Mouse (Mus musculus): ENCODE measurements around the gene Arl16.
"Not testable (repeated sequence)": the region's sequence is repeated elsewhere in the genome, so short reads cannot be mapped to it uniquely, and the experiment has no call there.

The Arl16 gene

DNA sequence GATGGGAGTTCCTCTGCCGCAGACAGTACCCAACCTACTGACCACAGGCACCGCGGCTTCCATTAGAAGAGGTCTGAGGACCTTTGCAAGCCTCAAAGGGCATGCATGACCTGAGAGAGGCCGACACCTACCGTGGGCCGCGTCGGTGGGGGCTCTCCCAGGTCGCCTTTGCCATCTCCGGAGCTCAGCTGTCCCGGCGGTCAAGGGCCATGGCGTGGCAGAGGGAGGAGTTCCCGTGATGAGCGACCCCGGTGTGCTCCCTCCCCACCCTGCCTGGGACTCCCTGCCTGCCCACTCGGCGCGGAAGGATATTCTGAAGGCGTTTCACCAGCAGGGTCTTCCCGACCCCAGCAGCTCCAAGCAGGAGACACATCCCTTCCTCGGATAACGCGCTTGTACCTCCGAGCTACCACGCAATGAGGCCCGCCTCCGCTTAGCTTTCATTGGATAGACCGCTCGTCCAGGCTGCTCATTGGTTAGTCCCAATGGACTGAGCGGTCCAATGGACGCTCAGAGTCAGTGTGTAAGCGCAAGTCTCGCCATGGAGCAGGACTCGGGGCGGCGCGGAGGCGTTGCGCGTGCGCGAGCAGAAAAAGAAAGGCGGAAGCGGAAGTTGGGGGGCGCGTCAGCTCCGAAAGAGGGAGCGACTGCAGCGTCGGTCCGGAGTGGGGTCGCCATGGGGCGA is at the start of gene Arl16:
Arl16 (minus strand) TSS at position 557 of the 685 bp plus-strand sequence.
- peak; percentile 96 for DNase-seq

DNA sequence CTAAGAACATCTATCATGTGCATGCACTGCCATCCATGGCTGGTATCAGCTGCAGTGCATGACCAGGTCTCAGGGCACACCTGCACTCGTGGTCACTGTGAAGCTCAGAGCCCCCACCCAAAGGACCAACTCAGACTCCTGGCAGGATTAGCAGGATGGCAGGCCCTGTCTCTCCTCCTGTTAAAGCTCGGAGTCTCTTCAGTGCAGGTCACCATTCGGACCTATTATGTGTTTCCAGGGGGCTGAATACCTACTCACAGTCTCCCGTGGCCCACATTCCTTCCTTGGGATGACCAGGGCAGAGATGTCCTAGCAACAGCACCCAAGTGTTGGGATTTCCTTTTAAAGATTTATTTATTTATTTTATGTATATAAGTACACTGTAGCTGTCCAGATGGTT is 49.7 kb upstream of the Arl16 start:
- no peak for DNase-seq

- peak; percentile 90 for DNase-seq
Observed at GRCm38 (mm10) chr11:120515611-120516010, 48.2 kb upstream of the Arl16 start.

DNA sequence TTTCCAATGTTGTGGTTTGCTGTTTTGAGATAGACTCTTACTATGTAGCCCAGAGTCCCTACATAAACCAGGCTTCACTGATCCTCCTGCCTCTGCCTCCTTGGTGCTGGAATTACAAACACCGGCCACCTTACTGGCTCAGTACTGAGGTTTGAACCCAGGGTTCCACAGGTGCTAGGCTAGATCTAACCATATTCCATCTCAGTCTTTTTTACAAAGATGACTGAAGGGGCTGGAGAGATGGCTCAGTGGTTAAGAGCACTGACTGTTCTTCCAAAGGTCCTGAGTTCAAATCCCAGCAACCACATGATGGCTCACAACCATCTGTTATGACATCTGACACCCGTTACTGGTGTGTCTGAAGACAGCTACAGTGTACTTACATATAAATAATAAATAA is 46.9 kb upstream of the Arl16 start:
- DNase-seq = not testable (repeated sequence)

GRCm38 (mm10) chr11:120512790-120513453 is 45.5 kb upstream of the Arl16 start:
- DNase-seq = no peak

DNA sequence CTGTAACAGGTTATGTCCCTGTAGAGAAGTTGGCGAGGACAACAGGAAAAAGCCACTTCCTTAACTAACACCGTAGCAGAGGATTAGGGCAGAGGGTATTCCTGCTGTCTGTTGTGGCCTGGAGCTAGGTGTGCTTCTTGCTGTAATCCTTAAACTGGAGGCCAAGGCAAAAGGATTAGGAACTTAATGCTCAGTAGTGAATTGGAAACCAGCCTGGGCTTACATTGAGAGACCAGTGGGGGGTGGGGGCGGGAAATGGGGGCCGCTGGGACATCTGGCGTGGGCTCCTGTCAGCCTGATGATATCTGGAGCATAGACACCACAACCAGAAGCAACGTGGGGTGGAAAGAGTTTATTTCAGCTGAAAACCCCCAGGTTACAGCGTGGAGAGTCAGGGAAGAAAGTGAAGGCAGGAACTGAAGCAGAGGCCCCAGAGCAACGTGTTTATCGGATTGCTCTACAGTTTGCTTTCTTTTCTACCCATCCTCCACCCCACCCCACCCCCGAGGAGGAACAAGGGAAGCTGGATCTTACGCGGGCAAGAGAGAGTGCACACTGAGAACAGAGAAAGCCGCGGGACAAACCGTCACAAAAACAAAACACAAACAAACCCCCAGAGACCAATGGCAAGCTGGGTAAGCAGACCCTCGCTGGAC is 43.1 kb upstream of the Arl16 start:
- peak; percentile 56 for DNase-seq

GRCm38 (mm10) chr11:120509940-120510339 is 42.5 kb upstream of the Arl16 start:
- DNase-seq = peak; percentile 38

DNA sequence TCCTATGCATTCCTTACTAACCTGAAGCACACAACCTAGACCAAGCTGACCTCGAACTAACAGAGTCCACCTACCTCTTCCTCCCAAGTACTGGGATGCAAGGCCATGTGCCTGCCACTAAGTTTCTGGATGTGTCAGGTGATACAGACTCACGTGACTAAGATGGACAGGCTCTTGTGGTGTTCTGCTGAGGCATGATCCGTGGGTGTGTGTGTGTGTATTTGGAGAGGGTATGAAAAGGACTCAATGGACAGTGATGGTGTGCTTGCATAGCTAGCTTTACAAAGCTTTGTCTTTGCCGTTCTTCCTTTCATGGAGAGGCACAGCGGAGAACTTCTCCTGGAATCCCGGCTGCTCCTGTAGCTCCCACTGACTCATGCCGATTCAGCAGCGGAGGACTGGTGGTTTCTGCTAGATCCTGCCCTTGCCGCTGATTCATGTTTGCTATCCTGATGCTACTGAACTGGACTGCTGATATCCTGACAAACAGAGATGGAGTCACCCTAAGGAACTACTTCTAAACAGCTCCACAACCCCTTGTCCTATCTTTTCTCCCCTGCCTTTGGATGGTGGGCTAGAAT is 41.0 kb upstream of the Arl16 start:
- DNase-seq = no peak

- no peak for DNase-seq
Observed at GRCm38 (mm10) chr11:120507611-120508289, 40.3 kb upstream of the Arl16 start.

- DNase-seq = no peak
Observed at GRCm38 (mm10) chr11:120506899-120507298, 39.5 kb upstream of the Arl16 start.

DNA sequence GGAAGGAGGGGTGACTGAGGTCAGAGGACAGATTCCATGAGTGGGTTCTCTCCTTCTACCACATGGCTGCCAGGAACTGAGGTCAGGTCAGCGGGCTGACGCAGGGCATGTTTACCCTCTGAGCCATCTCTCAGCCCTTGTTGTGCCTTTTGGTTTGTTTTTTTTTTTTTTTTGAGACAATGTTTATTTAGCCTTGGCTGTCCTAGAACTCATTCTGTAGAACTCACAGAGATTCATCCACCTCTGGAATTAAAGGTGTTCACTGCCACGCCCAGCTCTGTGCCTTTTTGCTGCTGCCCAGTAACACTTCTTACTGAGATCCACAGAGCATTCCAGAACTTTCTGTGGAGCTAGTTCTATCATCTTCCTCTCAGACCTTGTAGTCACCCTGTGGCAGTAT is 38.3 kb upstream of the Arl16 start:
- no peak for DNase-seq

GRCm38 (mm10) chr11:120501701-120502100 is 34.3 kb upstream of the Arl16 start:
- DNase-seq = no peak

DNA sequence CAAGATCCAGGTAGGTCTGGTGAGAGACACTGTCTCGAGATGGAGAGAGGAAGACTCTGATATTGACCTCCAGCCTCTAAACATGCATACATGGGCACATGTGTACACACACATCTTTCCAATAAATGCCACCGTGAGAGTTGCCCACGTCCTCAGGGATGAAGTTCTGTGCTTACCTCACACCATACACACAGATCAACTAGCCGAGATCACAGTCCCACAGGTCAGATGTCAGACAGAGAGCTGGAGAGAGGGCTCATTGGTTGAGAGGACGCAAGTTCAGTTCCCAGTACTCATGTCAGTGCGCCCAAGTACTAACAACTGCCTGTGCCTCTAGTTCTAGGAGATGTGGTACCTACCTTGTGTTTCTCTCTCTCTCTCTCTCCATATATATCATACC is 33.6 kb upstream of the Arl16 start:
- no peak for DNase-seq

DNA sequence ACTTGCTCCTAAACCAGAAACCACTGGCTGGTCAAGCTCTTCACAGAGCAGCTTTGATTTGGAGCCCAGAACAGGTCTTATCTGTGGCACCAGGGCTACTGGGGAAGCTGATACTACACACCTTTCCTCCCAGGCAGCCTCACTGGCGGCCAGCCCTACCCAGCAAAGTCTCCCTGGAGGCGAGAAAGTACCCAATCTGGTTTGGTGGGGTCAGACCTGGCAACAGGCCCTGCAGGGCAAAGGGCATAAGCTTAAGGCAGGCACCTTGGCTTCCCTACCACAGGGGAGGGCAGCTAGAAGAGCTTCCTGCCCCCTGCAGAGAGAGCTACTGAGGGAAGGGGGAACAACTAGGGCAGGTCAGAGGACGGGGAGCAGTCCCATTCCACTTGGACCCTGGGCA is 33.0 kb upstream of the Arl16 start:
- DNase-seq = no peak

DNA sequence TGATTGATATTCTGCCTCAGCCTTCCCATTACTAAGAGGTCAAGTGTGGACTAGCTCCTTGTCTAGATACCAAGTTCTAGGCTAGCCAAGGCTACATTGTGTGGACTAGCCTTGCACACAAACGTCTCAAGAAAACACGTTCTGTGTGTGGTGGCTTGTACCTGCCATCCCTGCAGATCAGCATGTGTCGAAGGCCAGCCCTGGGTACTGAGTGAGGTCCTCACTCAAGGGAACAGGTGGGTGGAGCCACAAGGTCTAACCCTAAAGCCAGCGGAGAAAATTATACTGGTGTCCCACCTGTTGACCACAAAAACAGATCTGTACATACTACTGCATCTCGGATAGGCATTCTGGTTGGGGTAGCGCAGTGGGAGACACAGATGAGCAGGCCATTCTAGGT is 32.5 kb upstream of the Arl16 start:
- DNase-seq = no peak

GRCm38 (mm10) chr11:120498891-120499290 is 31.5 kb upstream of the Arl16 start:
- no peak for DNase-seq

DNA sequence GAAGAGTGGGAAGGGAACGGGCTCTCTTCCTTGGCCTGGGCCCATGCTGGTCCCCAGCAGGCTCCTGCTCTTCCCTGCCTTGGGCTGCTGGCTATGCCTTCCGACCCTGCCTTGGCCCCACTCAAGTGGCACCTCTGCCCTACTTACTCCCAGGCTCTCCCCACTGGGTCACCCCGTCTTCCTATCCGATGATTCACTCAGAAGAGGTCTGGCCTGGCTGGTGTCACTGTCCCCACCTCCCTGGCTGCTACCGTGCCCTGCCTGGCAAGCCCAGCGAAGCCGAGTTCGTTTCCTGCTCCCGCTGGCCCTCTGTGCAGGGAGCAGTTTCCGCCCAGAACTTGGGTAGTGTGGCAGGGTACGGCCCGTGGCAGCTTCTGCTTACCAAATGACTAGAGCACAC is 30.8 kb upstream of the Arl16 start:
- DNase-seq = no peak

DNA sequence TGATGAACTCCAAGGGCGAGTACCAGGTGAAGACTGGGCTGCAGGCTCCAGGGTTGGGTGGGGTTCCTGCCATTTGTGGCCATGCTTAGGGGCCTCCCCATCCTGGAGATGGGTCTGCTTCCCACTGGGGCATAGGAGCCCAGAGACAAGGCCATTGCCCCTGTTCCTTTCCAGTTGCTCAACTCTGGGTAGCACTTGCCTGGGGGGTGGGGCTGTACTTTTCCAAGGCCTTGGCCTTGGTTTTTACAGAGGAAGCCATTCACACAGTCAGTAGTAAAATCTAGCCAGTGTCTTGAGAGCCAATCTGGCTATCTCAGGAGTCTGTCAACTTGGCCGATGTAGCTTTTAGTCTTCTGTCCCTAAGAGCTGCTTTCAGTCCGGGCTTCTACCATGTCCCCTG is 30.0 kb upstream of the Arl16 start:
- no peak for DNase-seq

GRCm38 (mm10) chr11:120493911-120494310 is 26.5 kb upstream of the Arl16 start:
- DNase-seq = no peak

DNA sequence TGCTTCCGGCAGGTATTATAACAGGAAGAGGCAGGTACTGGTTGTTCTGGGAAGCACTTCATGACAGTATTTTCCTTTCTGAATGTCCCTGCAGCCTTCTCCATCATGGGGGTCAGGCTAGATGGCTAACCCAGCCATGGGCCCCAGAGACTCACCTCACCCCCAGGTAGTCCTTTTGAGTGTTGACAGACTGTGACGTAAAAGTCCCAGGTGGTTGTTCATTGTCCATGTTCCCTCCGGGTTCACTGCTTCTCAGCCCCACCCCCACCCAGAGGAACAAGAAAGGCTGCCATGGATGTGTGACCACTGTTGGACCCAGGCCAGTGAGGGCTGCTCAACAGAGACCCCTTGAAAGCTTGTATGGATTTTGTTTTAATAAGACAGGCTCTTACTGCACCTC is 25.9 kb upstream of the Arl16 start:
- no peak for DNase-seq

DNA sequence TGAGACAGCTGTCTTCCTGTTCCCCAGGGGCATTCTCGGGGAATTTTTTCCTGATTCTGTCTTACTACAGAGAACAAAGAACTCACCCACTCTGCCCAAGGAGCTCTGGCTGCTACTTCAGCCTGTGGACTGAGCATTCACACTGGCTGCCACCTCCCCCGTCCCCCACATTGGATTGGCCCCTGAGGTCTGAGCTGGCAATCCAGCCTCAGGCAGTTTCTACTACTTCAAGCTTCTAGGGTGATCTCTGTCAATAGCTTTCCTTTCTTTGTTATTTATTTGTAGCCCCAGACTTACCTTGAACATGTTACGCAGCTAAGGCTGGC is 25.4 kb upstream of the Arl16 start:
- DNase-seq = no peak

DNA sequence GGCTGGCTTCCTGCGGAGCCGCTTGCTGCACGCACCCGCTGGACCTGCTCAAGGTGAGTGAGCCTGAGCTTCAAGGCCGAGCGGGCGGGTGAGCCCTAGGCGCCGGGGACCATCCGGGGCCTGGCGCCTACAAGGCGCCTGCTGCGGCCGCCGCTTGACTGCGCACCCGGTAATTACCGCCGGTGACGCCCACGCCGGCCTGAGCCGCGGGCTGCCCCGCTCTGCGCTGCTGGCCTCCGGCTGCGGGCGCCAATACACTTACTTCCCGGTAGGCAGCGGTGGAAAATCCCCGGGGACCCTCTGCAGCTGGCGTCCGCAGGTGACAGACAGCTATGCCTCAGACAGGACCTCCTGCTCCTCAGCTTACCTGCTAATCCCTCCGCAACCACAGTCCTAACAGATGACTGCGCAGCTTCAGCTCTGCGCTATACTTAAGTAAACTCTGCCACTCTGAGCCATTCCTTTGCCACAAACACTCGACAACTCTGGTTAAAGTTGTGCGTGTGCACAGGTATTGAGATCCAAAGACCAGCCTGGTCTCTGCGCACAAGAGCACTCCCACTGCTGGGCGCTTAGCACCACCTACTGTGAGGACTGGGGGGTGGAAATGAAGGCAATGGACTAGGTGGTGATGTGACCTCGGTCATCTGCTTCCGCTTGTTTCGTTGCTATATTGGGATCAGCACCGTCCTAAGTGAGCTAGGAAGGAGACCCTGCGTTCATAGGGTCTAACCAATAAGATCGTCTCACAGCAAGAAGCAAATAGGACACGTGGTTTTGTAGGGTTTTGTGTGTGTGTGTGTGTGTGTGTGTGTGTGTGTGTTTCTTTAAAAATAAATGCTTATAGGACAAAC is 24.8 kb upstream of the Arl16 start:
- DNase-seq = peak; percentile 52
